ENCODE assay signal across 8 mouse cellular contexts in genomic region chr16:21644066-21644561, GRCm38 (mm10). TPM values are rescaled to one million over a fixed set of nuclear protein-coding genes. Genes with fewer than 3 reads are reported as not detected.
DNase-seq lines count a peak whose midpoint lies in the region; ATAC-seq and TF ChIP-seq lines count a peak whose summit lies in the region.

No protein-coding gene starts in this region.

- 0 out of 2 replicates have a peak, but pooled peaks have one; percentile 11 for TF ChIP-seq CTCF in lung, postnatal 0 days (IDR thresholded peaks at IDR 0.05)

- H3K27ac ChIP-seq in hindbrain, embryonic 10.5 days = peak overlapping the region; percentile 82
- H3K27ac ChIP-seq in hindbrain, embryonic 11.5 days (ENCODE audit: low read depth, low read length) = no peak overlapping the region
- H3K27ac ChIP-seq in forebrain, embryonic 10.5 days = peak overlapping the region; percentile 72
- no peak overlapping the region for H3K27ac ChIP-seq in heart, embryonic 16.5 days (ENCODE audit: low read length)
- H3K27ac ChIP-seq in lung, postnatal 0 days (ENCODE audit: low read length) = peak overlapping the region; percentile 57; the same call in 1 of the 2 replicates
- H3K27ac ChIP-seq in stomach, embryonic 14.5 days (ENCODE audit: low read length) = peak overlapping the region; percentile 78

- TF ChIP-seq EP300 in lung, postnatal 0 days (IDR thresholded peaks at IDR 0.05) = no peak

- H3K9ac ChIP-seq in hindbrain, embryonic 11.5 days (ENCODE audit: low read depth, low read length) = no peak overlapping the region
- H3K9ac ChIP-seq in heart, embryonic 16.5 days (ENCODE audit: low read length) = peak overlapping the region; percentile 16
- no peak overlapping the region for H3K9ac ChIP-seq in lung, postnatal 0 days (replicated peaks; ENCODE audit: low read depth)
- no peak overlapping the region for H3K9ac ChIP-seq in stomach, embryonic 14.5 days (replicated peaks; ENCODE audit: low read depth, low read length)

- peaks cover 30% of the 10 kb centered on the region for H3K4me1 ChIP-seq in hindbrain, embryonic 10.5 days (replicated peaks)
- no peaks in the 10 kb centered on the region for H3K4me1 ChIP-seq in hindbrain, embryonic 11.5 days (replicated peaks; ENCODE audit: control insufficient read depth, insufficient read depth, low read length)
- peaks cover 11% of the 10 kb centered on the region for H3K4me1 ChIP-seq in forebrain, embryonic 10.5 days
- peaks cover 36% of the 10 kb centered on the region for H3K4me1 ChIP-seq in heart, embryonic 16.5 days (ENCODE audit: control insufficient read depth, insufficient read depth, low read length)
- peaks cover 16% of the 10 kb centered on the region; the same call in 1 of the 2 replicates for H3K4me1 ChIP-seq in lung, postnatal 0 days (ENCODE audit: insufficient read depth, low read depth, low read length)
- H3K4me1 ChIP-seq in stomach, embryonic 14.5 days (ENCODE audit: control insufficient read depth, insufficient read depth, low read length) = peaks cover 13% of the 10 kb centered on the region; the same call in 1 of the 2 replicates

- H3K9me3 ChIP-seq in hindbrain, embryonic 10.5 days = no peaks in the 10 kb centered on the region
- no peaks in the 10 kb centered on the region for H3K9me3 ChIP-seq in hindbrain, embryonic 11.5 days (ENCODE audit: control insufficient read depth, low read length)
- H3K9me3 ChIP-seq in forebrain, embryonic 10.5 days = no peaks in the 10 kb centered on the region
- no peaks in the 10 kb centered on the region for H3K9me3 ChIP-seq in heart, embryonic 16.5 days (replicated peaks; ENCODE audit: control insufficient read depth, low read length)
- no peaks in the 10 kb centered on the region for H3K9me3 ChIP-seq in lung, postnatal 0 days (ENCODE audit: low read length)
- H3K9me3 ChIP-seq in stomach, embryonic 14.5 days (ENCODE audit: control insufficient read depth, low read depth, low read length) = no peaks in the 10 kb centered on the region

- DNase-seq in hindbrain, embryonic 10.5 days (ENCODE audit: low spot score) = peak; percentile 18
- no peak for DNase-seq in hindbrain, embryonic 11.5 days (ENCODE audit: low spot score)
- DNase-seq in forebrain, embryonic 10.5 days (ENCODE audit: extremely low spot score, low spot score) = no peak
- DNase-seq in kidney, postnatal 10 days = peak; percentile 87
- peak; percentile 69 for DNase-seq in lung, postnatal 0 days (ENCODE audit: low spot score)
- DNase-seq in c-Kit-positive CD71-positive TER-119-positive erythroid progenitor cells, embryonic 14.5 days (ENCODE audit: low spot score) = no peak

- peaks cover 18% of the 10 kb centered on the region for H3K36me3 ChIP-seq in hindbrain, embryonic 10.5 days
- H3K36me3 ChIP-seq in hindbrain, embryonic 11.5 days (ENCODE audit: control insufficient read depth, insufficient read depth, low read length) = no peaks in the 10 kb centered on the region
- peaks cover 18% of the 10 kb centered on the region for H3K36me3 ChIP-seq in forebrain, embryonic 10.5 days (replicated peaks)
- H3K36me3 ChIP-seq in heart, embryonic 16.5 days (ENCODE audit: control insufficient read depth, insufficient read depth) = peaks cover 3% of the 10 kb centered on the region; the same call in 1 of the 2 replicates
- no peaks in the 10 kb centered on the region for H3K36me3 ChIP-seq in lung, postnatal 0 days (ENCODE audit: insufficient read depth, low read length)
- H3K36me3 ChIP-seq in stomach, embryonic 14.5 days (ENCODE audit: control insufficient read depth, insufficient read depth, low read length) = no peaks in the 10 kb centered on the region

- no peak overlapping the region for H3K4me2 ChIP-seq in hindbrain, embryonic 11.5 days (replicated peaks; ENCODE audit: low read depth, low read length)
- H3K4me2 ChIP-seq in heart, embryonic 16.5 days (ENCODE audit: low read depth, low read length) = no peak overlapping the region; the same call in 1 of the 2 replicates
- H3K4me2 ChIP-seq in lung, postnatal 0 days (replicated peaks; ENCODE audit: low read depth, low read length) = peak overlapping the region; percentile 17; the same call in 1 of the 2 replicates
- peak overlapping the region; percentile 7; the same call in 1 of the 2 replicates for H3K4me2 ChIP-seq in stomach, embryonic 14.5 days (replicated peaks; ENCODE audit: low read depth, low read length)

- H3K4me3 ChIP-seq in hindbrain, embryonic 10.5 days = no peak overlapping the region
- H3K4me3 ChIP-seq in hindbrain, embryonic 11.5 days (ENCODE audit: low read depth, low read length) = no peak overlapping the region
- no peak overlapping the region for H3K4me3 ChIP-seq in forebrain, embryonic 10.5 days
- H3K4me3 ChIP-seq in heart, embryonic 16.5 days (ENCODE audit: low read length) = no peak overlapping the region
- no peak overlapping the region for H3K4me3 ChIP-seq in lung, postnatal 0 days (ENCODE audit: low read depth, low read length)
- no peak overlapping the region for H3K4me3 ChIP-seq in stomach, embryonic 14.5 days (ENCODE audit: low read depth, low read length)

- H3K27me3 ChIP-seq in hindbrain, embryonic 10.5 days (ENCODE audit: insufficient read depth, poor library complexity, severe bottlenecking) = no peaks in the 10 kb centered on the region
- H3K27me3 ChIP-seq in hindbrain, embryonic 11.5 days (ENCODE audit: control insufficient read depth, insufficient read depth, low read length) = no peaks in the 10 kb centered on the region
- no peaks in the 10 kb centered on the region for H3K27me3 ChIP-seq in forebrain, embryonic 10.5 days (ENCODE audit: poor library complexity, severe bottlenecking)
- H3K27me3 ChIP-seq in heart, embryonic 16.5 days (ENCODE audit: control insufficient read depth, insufficient read depth, low read length) = no peaks in the 10 kb centered on the region
- H3K27me3 ChIP-seq in lung, postnatal 0 days (replicated peaks; ENCODE audit: insufficient read depth, low read length) = no peaks in the 10 kb centered on the region
- no peaks in the 10 kb centered on the region for H3K27me3 ChIP-seq in stomach, embryonic 14.5 days (ENCODE audit: control insufficient read depth, insufficient read depth, low read length)

- no peak for ATAC-seq in hindbrain, embryonic 11.5 days (ENCODE audit: low FRiP score)
- peak; percentile 49 for ATAC-seq in heart, embryonic 16.5 days (replicated peaks; ENCODE audit: extremely low read depth, insufficient read depth, low FRiP score)
- ATAC-seq in lung, postnatal 0 days = peak; percentile 52
- peak; percentile 84; the same call in 1 of the 2 replicates for ATAC-seq in stomach, embryonic 14.5 days (ENCODE audit: insufficient number of reproducible peaks, insufficient read depth, low FRiP score, low read depth)

- WGBS in hindbrain, embryonic 10.5 days = 50% methylated on average over 17 of the region's 17 CpGs
- 49% methylated on average over 17 of the region's 17 CpGs for WGBS in hindbrain, embryonic 11.5 days
- WGBS in forebrain, embryonic 10.5 days = 55% methylated on average over 17 of the region's 17 CpGs
- WGBS in heart, embryonic 16.5 days = 35% methylated on average over 17 of the region's 17 CpGs
- WGBS in lung, postnatal 0 days = 20% methylated on average over 17 of the region's 17 CpGs
- WGBS in stomach, embryonic 14.5 days = 14% methylated on average over 17 of the region's 17 CpGs

RNA-seq across cellular contexts. Expression of gene 2510009E07Rik, which starts 50.4 kb away (rescaled TPM):
- polyA plus RNA-seq in hindbrain, embryonic 10.5 days (2016; fragmentation: Nextera tagmentation; extraction: Ambion mirVana) = 32.9 and 34.0 TPM in 2 replicates
- polyA plus RNA-seq in hindbrain, embryonic 11.5 days (2014; fragmentation: Nextera tagmentation; extraction: Ambion mirVana) = 28.1 and 33.8 TPM in 2 replicates
- polyA plus RNA-seq in forebrain, embryonic 10.5 days (2016; fragmentation: Nextera tagmentation; extraction: Ambion mirVana) = 29.2 and 31.9 TPM in 2 replicates
- polyA plus RNA-seq in heart, embryonic 16.5 days (2015; fragmentation: Nextera tagmentation; extraction: Ambion mirVana) = 24.5 TPM in 2 replicates
- 16.8 and 17.0 TPM in 2 replicates for polyA plus RNA-seq in lung, postnatal 0 days (2015; fragmentation: Nextera tagmentation; extraction: Ambion mirVana)
- 19.5 and 20.9 TPM in 2 replicates for polyA plus RNA-seq in stomach, embryonic 14.5 days (2014; fragmentation: Nextera tagmentation; extraction: Ambion mirVana)

Comparison
In these comparisons a context has a peak if more than half of its experiments do, and no peak if none do; other contexts are left out.
1. DNase-seq: peak in hindbrain, embryonic 10.5 days (single experiment), kidney, postnatal 10 days (single experiment) and lung, postnatal 0 days (single experiment); none in hindbrain, embryonic 11.5 days (single experiment), forebrain, embryonic 10.5 days (single experiment) and c-Kit-positive CD71-positive TER-119-positive erythroid progenitor cells, embryonic 14.5 days (single experiment).
2. H3K27ac ChIP-seq: peak in hindbrain, embryonic 10.5 days (single experiment), forebrain, embryonic 10.5 days (single experiment), lung, postnatal 0 days (single experiment) and stomach, embryonic 14.5 days (single experiment); none in hindbrain, embryonic 11.5 days (single experiment) and heart, embryonic 16.5 days (single experiment).
3. H3K4me2 ChIP-seq: peak in lung, postnatal 0 days (single experiment) and stomach, embryonic 14.5 days (single experiment); none in hindbrain, embryonic 11.5 days (single experiment) and heart, embryonic 16.5 days (single experiment).